Mouse (Mus musculus) myocyte (in vitro differentiated cells): ENCODE data around the gene Luc7l. TPM values are rescaled to one million over a fixed set of nuclear protein-coding genes. Genes with fewer than 3 reads are reported as not detected.

ENCODE experiments used
- H3K27me3 ChIP-seq: one replicate; pipeline ENCODE4 v1.6.1; 2011; ENCODE audit not compliant: control insufficient read depth, insufficient read depth, insufficient read length
- H3K36me3 ChIP-seq: one replicate; pipeline ENCODE4 v1.6.1; 2011; ENCODE audit not compliant: control insufficient read depth, insufficient read depth
- H3K4me2 ChIP-seq: one replicate; pipeline ENCODE4 v1.6.1; 2011; ENCODE audit warnings: low read depth, control low read depth
- H3K4me3 ChIP-seq: one replicate; pipeline ENCODE4 v1.5.1; 2011; ENCODE audit warnings: mild to moderate bottlenecking, control low read depth, moderate library complexity
- H3K79me2 ChIP-seq: one replicate; pipeline ENCODE4 v1.6.1; 2011; ENCODE audit not compliant: control insufficient read depth, insufficient read depth
- H3ac ChIP-seq: one replicate; pipeline ENCODE4 v1.6.1; 2011; ENCODE audit not compliant: control insufficient read depth, insufficient read length
- CEBPB ChIP-seq: IDR thresholded peaks from 2 replicates; pipeline ENCODE4 v1.6.1; 2011; ENCODE audit warnings: mild to moderate bottlenecking, moderate library complexity; ENCODE audit not compliant: poor library complexity, insufficient read depth, severe bottlenecking
- E2F4 ChIP-seq: IDR thresholded peaks from one replicate; pipeline ENCODE4 v1.6.1; 2011; ENCODE audit warnings: mild to moderate bottlenecking, control low read depth, moderate library complexity; ENCODE audit not compliant: insufficient read depth
- MAX ChIP-seq: IDR thresholded peaks from one replicate; pipeline ENCODE4 v1.6.1; 2011; ENCODE audit warnings: low read depth, mild to moderate bottlenecking, control low read depth
- MYOD1 ChIP-seq, 3 experiments: IDR thresholded peaks; one replicate each; pipeline ENCODE4 v1.6.1; 2011; ENCODE audit warnings: control low read depth in 2 of 3, low read depth in 2 of 3, mild to moderate bottlenecking in 2 of 3, moderate library complexity in 1 of 3; ENCODE audit not compliant: insufficient read length in 2 of 3, control insufficient read depth in 1 of 3
- MYOG ChIP-seq, 3 experiments: IDR thresholded peaks; one replicate each; pipeline ENCODE4 v1.6.1; 2011; ENCODE audit warnings: control low read depth in 2 of 3, low read depth in 2 of 3, mild to moderate bottlenecking in 2 of 3; ENCODE audit not compliant: insufficient read length in 2 of 3, control insufficient read depth in 1 of 3, insufficient read depth in 1 of 3
- POLR2A ChIP-seq: IDR thresholded peaks from one replicate; pipeline ENCODE4 v1.6.1; 2011; ENCODE audit warnings: low read depth, mild to moderate bottlenecking, control low read depth, moderate library complexity; ENCODE audit not compliant: insufficient read length
- POLR2AphosphoS2 ChIP-seq: IDR thresholded peaks from one replicate; pipeline ENCODE4 v1.6.1; 2011; ENCODE audit warnings: low read depth, control low read depth; ENCODE audit not compliant: insufficient read length
- REST ChIP-seq: IDR thresholded peaks from one replicate; pipeline ENCODE4 v1.6.1; 2011; ENCODE audit warnings: mild to moderate bottlenecking, control low read depth, moderate library complexity; ENCODE audit not compliant: insufficient read depth, insufficient read length
- SRF ChIP-seq: IDR thresholded peaks from one replicate; pipeline ENCODE4 v1.6.1; 2011; ENCODE audit warnings: low read depth; ENCODE audit not compliant: control insufficient read depth, insufficient read length
- TCF12 ChIP-seq: IDR thresholded peaks from one replicate; pipeline ENCODE4 v1.6.1; 2011; ENCODE audit warnings: mild to moderate bottlenecking, control low read depth; ENCODE audit not compliant: poor library complexity, insufficient read depth, severe bottlenecking
- TCF3 ChIP-seq: IDR thresholded peaks from one replicate; pipeline ENCODE4 v1.6.1; 2011; ENCODE audit warnings: low read depth, control low read depth; ENCODE audit not compliant: insufficient read length
- USF1 ChIP-seq: IDR thresholded peaks from one replicate; pipeline ENCODE4 v1.6.1; 2011; ENCODE audit warnings: low read depth, mild to moderate bottlenecking, control low read depth, moderate library complexity
- polyA plus RNA-seq: library from polyadenylated mRNA; unstranded; fragments of >200 nt; fragmentation: generic; extraction: Trizol; gene quantifications from one replicate; pipeline ENCODE4 v1.2.1, GENCODE M21; 2012; ENCODE audit warnings: missing spikeins

Luc7l gene
- polyA plus RNA-seq = 25.1 TPM

GRCm38 (mm10) chr17:26252539-26253251 lies at the start of gene Luc7l:
Gene Luc7l, plus strand, starts transcription at chr17:26252896.
- Histone ChIP-seq H3K4me3 (peak within 1 kb of the TSS; percentile 96), H3ac (peak within 1 kb of the TSS; percentile 72), H3K79me2 (peaks cover 48% of the 10 kb centered on the region), H3K27me3 (no peaks in the 10 kb centered on the region), H3K36me3 (peaks cover 18% of the 10 kb centered on the region), H3K4me2 (peak within 1 kb of the TSS; percentile 95)
- TF ChIP-seq CEBPB (no peak), E2F4 (no peak), MYOD1 (IDR thresholded peaks at IDR 0.05; ENCODE audit: control insufficient read depth in 1 of 3, insufficient read length in 2 of 3, low read depth in 2 of 3) (no peak), TCF12 (no peak), MYOG (IDR thresholded peaks at IDR 0.05; ENCODE audit: control insufficient read depth in 1 of 3, insufficient read depth in 1 of 3, insufficient read length in 2 of 3, low read depth in 2 of 3) (no peak), POLR2A (peak; percentile 92), MAX (no peak), USF1 (no peak), POLR2AphosphoS2 (peak; percentile 90), SRF (no peak), TCF3 (no peak), REST (no peak)

DNA sequence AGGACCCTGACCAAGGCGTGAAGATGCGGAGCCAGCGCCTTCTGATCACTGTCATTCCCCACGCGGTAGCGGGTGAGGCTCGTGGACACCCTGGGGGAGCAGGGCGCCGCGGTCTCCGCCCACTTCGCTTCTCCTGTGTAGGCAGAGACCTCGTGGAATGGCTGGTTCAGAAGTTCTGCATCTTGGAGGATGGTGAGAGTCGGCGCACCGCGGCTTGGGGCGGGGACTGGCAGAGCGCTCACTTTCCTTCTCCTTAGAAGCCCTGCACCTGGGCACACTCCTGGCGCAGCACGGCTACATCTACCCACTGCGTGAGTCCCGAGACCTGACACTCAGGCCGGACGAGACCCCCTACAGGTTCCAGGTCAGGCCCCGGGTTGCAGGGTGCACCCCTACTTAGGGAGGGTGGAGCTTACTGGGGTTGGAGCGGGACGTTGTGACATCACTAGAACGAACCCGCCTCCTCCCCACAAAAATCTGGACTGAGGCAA lies 49.3 kb upstream of the Luc7l start:
- Histone ChIP-seq H3K79me2 (no peaks in the 10 kb centered on the region), H3K27me3 (no peaks in the 10 kb centered on the region)
- no peak for TF ChIP-seq TCF3
- no peak for TF ChIP-seq POLR2AphosphoS2
- no peak for TF ChIP-seq MYOD1 (IDR thresholded peaks at IDR 0.05; ENCODE audit: control insufficient read depth in 1 of 3, insufficient read length in 2 of 3, low read depth in 2 of 3)
- no peak for TF ChIP-seq E2F4

GRCm38 (mm10) chr17:26204766-26205165 lies 47.9 kb upstream of the Luc7l start:
- Histone ChIP-seq H3K4me2 (peak overlapping the region; percentile 38), H3K4me3 (no peak overlapping the region), H3K27me3 (no peaks in the 10 kb centered on the region), H3K36me3 (no peaks in the 10 kb centered on the region), H3K79me2 (no peaks in the 10 kb centered on the region), H3ac (no peak overlapping the region)
- TF ChIP-seq POLR2AphosphoS2 (no peak), MYOD1 (IDR thresholded peaks at IDR 0.05; ENCODE audit: control insufficient read depth in 1 of 3, insufficient read length in 2 of 3, low read depth in 2 of 3) (peak in 2 of 3 experiments; percentile 58 to 70), REST (no peak), E2F4 (no peak), POLR2A (no peak), MYOG (IDR thresholded peaks at IDR 0.05; ENCODE audit: control insufficient read depth in 1 of 3, insufficient read depth in 1 of 3, insufficient read length in 2 of 3, low read depth in 2 of 3) (peak in 2 of 3 experiments; percentile 65 to 75), TCF12 (no peak), MAX (no peak), CEBPB (no peak), USF1 (no peak), SRF (no peak), TCF3 (no peak)

More for the DNA sequence above, 49.3 kb upstream of the Luc7l start:
- Histone ChIP-seq H3K36me3 (no peaks in the 10 kb centered on the region), H3K4me2 (peak overlapping the region; percentile 66), H3K4me3 (peak overlapping the region; percentile 10), H3ac (no peak overlapping the region)

DNA sequence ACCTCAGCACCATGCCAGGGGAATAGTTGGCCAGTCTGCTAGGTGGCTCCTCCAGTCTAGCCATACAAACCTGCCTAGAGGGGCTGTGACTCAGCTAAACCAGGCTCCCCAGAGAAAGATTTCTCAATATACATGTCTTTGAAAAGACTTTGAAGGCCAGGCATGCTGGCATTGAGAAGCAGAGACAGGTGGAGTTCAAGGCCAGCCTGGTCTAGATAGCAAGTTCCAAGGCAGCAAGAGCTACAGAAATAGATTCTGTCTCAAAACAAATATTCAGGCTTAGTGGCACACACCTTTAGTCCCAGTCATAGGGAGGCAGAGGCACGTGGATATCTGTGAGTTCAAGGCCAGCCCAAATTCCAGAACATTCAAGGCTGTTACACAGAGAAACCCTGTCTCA lies 46.3 kb upstream of the Luc7l start:
- no peaks in the 10 kb centered on the region for H3K36me3 ChIP-seq
- no peak overlapping the region for H3K4me2 ChIP-seq
- no peak overlapping the region for H3K4me3 ChIP-seq
- no peaks in the 10 kb centered on the region for H3K79me2 ChIP-seq
- peak; percentile 47; the same call in 1 of the 2 replicates for TF ChIP-seq CEBPB
- no peak for TF ChIP-seq TCF12
- TF ChIP-seq REST = no peak
- no peak for TF ChIP-seq TCF3
- TF ChIP-seq POLR2A = no peak
- peak; percentile 84 to 90 (median 85) for TF ChIP-seq MYOD1 (IDR thresholded peaks at IDR 0.05; ENCODE audit: control insufficient read depth in 1 of 3, insufficient read length in 2 of 3, low read depth in 2 of 3)
- TF ChIP-seq POLR2AphosphoS2 = no peak
- H3K27me3 ChIP-seq = no peaks in the 10 kb centered on the region
- H3ac ChIP-seq = no peak overlapping the region

GRCm38 (mm10) chr17:26207686-26208085 lies 45.0 kb upstream of the Luc7l start, which contains the start of gene Arhgdig:
Gene Arhgdig, minus strand, starts transcription at chr17:26207786.
- no peak for TF ChIP-seq TCF3
- TF ChIP-seq POLR2AphosphoS2 = no peak
- TF ChIP-seq POLR2A = no peak
- no peak for TF ChIP-seq SRF
- TF ChIP-seq E2F4 = no peak
- no peak for TF ChIP-seq TCF12
- TF ChIP-seq USF1 = no peak
- no peak for TF ChIP-seq CEBPB
- TF ChIP-seq MYOG (IDR thresholded peaks at IDR 0.05; ENCODE audit: control insufficient read depth in 1 of 3, insufficient read depth in 1 of 3, insufficient read length in 2 of 3, low read depth in 2 of 3) = no peak
- no peak for TF ChIP-seq REST
- no peak for TF ChIP-seq MYOD1 (IDR thresholded peaks at IDR 0.05; ENCODE audit: control insufficient read depth in 1 of 3, insufficient read length in 2 of 3, low read depth in 2 of 3)
- TF ChIP-seq MAX = no peak
- Histone ChIP-seq H3K36me3 (no peaks in the 10 kb centered on the region), H3K4me3 (no peak within 1 kb of the TSS), H3K27me3 (no peaks in the 10 kb centered on the region), H3K4me2 (no peak within 1 kb of the TSS), H3K79me2 (no peaks in the 10 kb centered on the region), H3ac (no peak within 1 kb of the TSS)
